Mouse (Mus musculus) T-helper 17 cell (primary cell): ENCODE results near the gene Mars.

Source experiments
- in situ Hi-C, 2 experiments: fragments of 300-600 bp; cut with MboI, MseI; formaldehyde crosslinking; loops; 1 replicate in 1 of 2; 2 replicates in 1 of 2; pipeline ENCODE4 v1.15.1; 2025; ENCODE audit warnings: high pct_unique_total_duplicates in 2 of 2

The Mars gene

GRCm38 (mm10) chr10:127311476-127312355, at the start of gene Mars:
Mars (minus strand) TSS chr10:127311786.
- in situ Hi-C loops, result loop anchor here in 1 of 2 experiments (5.0 kb wide), 1 partner anchor 129 kb away; the partner anchor contains the start of gene Slc26a10

DNA sequence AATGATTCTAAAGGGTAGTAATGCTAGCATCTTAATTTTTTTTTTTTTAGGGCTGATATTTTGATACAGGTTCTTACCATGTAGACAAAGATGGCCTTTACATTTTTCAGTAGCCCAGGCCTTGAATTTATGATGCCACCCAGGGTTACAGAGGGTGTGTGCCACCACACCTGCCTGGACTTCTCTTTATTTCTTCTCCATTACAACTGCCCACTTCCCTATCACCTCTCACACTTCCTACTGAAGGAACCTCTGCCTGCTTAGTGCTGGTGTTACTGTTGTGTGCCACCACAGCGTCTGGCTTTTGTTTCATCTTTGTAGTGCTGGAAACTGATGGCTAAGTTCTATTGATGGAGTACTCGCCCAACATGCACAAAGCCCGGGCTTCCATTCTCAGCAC, 49.1 kb upstream of the Mars start:
- in situ Hi-C loops, result no loop called here

DNA sequence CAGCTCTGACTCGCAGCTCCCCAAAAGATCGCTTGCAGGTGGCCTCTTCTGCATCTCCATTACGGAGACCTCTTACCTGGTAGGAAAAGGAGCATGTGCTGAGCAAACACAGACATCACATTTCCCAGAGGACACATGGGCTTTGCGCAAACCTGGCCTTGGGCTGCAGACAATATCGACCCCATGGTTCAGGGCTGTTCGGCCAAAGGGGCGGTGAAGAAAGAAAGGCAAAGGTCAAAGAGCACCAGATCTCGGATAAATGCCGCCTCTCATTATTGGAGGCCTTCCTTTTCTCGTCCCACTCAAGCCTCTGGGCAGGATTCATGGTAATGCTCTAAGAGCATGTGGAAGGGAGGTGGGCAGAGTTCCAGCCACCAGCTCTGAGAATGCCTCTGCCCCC, 43.8 kb upstream of the Mars start:
- in situ Hi-C loops, result no loop called here

DNA sequence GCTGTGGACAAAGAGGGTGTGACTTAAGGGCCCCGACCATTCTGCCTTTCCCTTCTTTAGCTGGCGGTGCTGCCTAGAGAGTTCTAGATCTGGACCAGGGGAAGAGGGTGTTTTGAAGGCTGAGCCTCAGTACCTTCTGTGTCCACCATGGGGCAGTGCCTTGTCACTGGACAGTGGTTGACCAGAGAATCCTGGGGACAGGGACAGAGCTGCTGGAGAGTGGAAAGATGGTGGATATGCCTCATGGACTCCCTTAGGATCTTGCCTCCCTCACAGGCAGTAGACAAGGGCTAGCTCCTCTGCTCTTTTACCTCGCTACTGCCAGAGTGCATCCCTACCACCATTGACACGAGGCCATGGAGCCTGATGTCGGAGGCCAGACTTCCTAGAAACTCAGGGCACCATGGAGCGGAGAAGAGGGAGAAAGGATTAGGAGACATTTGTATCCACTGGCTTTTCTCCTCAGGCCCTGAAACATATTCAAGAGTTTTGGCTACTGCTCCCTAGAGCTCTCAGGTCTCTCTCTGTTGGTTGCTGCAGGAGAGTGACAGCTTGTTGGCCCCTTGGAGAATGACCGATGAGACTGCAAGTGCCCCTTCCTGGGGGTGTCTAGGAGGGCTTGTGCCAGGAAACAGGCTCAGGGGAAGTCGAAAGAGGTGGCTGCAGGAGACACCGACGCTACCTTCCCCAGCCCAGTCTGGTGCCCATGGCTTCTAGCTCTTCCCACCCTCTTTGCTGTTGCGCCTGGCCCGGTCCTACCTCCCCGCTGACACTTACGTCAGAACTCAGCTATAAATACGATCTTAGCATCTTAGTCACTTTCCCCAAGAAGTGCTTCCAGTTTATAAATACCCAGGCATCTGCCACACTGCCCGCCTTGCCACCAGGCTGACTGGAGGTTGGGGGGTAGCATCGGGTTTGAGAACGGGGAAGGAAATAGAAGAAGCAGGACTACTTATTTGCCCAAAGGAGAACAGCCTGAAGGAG, 42.6 kb upstream of the Mars start, which contains the start of gene Inhbe:
Gene Inhbe, minus strand, starts transcription at position 503 of the 987 bp plus-strand sequence.
- in situ Hi-C loops, result loop anchor here in 1 of 2 experiments (5.0 kb wide), 1 partner anchor 63 kb away; no protein-coding TSS in a partner anchor

DNA sequence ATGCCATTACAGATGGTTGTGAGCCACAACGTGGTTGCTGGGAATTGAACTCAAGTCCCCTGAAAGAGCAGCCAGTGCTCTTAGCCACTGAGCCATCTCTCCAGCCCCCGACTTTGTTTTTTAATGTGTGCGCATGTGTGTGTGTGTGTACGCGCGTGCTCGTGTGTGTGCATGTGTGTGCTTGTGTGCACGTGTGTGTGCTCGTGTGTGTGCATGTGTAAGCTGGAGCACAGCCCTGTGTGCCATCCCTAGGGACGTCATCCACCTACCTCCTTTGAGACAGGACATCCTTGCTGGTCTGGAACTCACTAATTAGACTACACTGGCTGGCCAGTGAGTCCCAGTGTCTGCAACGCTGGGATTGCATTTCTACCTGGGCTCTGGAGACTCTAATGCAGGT, 41.2 kb upstream of the Mars start:
- in situ Hi-C loops, result loop anchor here in 1 of 2 experiments (5.0 kb wide), 1 partner anchor 65 kb away; no protein-coding TSS in a partner anchor

GRCm38 (mm10) chr10:127352187-127352586, 40.6 kb upstream of the Mars start:
- in situ Hi-C loops, result loop anchor here in 1 of 2 experiments (5.0 kb wide), 1 partner anchor 65 kb away; no protein-coding TSS in a partner anchor

- in situ Hi-C loops, result loop anchor here in 1 of 2 experiments (5.0 kb wide), 1 partner anchor 66 kb away; no protein-coding TSS in a partner anchor
Observed at GRCm38 (mm10) chr10:127351719-127352118, 40.1 kb upstream of the Mars start.

DNA sequence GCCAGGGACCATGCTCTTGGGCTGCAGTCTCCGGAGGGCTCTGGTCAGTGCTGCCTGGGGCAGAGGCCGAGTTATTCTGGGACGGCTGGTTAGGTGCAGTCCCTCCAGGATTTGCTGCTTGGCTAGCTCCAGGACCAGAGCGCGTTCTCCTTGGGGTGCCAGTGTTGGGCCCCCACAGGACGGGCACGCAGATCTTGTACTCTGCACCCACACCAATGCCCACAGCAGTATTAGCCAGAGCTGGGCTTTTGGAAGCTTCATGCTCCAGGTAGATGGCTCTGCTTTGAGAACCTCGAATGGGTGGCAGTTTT, 39.7 kb upstream of the Mars start:
- in situ Hi-C loops, result loop anchor here in 1 of 2 experiments (5.0 kb wide), 1 partner anchor 66 kb away; no protein-coding TSS in a partner anchor

GRCm38 (mm10) chr10:127350594-127351284, 39.2 kb upstream of the Mars start:
- in situ Hi-C loops, result loop anchor here in 1 of 2 experiments (5.0 kb wide), 1 partner anchor 67 kb away; no protein-coding TSS in a partner anchor

GRCm38 (mm10) chr10:127349810-127350209, 38.2 kb upstream of the Mars start:
- in situ Hi-C loops, result loop anchor here in 1 of 2 experiments (5.0 kb wide), 1 partner anchor 67 kb away; no protein-coding TSS in a partner anchor

- in situ Hi-C loops, result no loop called here
Observed at GRCm38 (mm10) chr10:127348957-127349356, 37.4 kb upstream of the Mars start.

- in situ Hi-C loops, result no loop called here
Observed at GRCm38 (mm10) chr10:127346173-127346572, 34.6 kb upstream of the Mars start.

GRCm38 (mm10) chr10:127343029-127343428, 31.4 kb upstream of the Mars start:
- in situ Hi-C loops, result no loop called here

- in situ Hi-C loops, result no loop called here
Observed at GRCm38 (mm10) chr10:127341891-127342639, 30.5 kb upstream of the Mars start, which contains the start of gene Gli1. Gli1 (minus strand) TSS chr10:127341974.

DNA sequence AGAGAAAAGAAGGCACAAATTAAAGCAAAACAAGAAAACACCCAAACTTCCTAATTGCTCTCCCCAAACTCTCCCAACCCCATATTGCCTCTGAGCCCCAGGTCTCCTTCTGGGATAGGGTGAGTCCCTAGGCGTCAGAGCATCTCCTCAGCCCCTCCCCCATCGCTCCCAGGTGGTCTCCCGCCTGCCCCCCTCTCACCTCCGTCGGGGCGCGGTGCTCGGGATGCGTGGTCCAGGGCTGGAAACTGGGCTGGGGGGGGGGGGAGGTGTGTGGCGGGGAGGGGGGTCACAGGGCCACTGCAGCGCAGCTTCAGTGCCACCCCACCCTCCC, 29.7 kb upstream of the Mars start:
- in situ Hi-C loops, result no loop called here

- in situ Hi-C loops, result no loop called here
Observed at GRCm38 (mm10) chr10:127340577-127341359, 29.2 kb upstream of the Mars start.

DNA sequence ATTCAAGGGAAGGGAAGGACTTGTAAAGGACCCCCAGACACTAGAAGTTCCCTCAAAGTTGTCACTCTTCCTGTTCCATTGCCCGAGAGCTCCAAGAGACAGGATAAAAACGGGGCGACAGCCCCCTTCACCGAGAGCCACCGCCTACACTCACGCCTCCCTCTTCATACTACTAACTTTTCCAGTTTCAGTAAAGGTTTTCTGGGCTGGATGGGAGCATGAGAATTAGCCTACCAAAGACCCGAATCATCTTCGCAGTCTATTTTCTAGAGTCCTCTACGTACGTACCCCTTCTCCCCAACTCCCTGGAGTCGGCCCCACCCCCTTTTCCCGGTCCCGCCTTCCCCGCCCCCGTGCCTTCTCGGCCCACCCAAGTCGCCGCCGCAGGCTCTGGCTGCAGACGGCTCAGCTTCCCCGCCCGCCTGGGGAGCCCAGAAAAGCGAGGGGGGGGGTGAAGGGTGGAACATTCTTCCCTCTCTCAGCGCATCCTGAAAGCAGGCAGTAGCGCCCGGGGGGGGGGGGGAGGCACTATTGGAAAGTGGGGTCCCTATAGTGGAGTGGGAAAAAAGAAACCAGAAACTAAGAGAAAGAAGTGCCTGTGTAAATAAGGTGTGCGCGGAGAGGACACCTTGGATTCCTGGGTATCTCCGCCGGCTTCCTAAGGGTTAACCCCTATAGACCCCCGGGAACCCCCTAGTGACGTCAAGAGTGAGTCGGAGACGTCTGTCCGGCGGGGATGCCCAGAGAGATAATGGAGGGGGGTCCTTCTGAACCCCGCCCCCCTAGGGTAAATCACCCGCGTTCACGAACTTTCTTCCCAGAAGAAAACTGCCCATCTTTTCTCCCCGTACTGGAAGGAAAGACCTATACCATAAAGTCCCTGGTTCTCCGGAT, 28.3 kb upstream of the Mars start:
- in situ Hi-C loops, result loop anchor here in 1 of 2 experiments (10.0 kb wide), 1 partner anchor 155 kb away; the partner anchor contains the start of gene Slc26a10
